ENCODE assay signal across 10 mouse cellular contexts in genomic region chr3:136700447-136701009, GRCm38 (mm10). TPM values are rescaled to one million over a fixed set of nuclear protein-coding genes. Genes with fewer than 3 reads are reported as not detected.
DNase-seq lines count a peak whose midpoint lies in the region; ATAC-seq lines count a peak whose summit lies in the region.
"Had no signal": no experiment of that assay in that cellular context is flagged by ENCODE, and none has a peak within 500 bp of the region (broad histone marks: within the 10 kb centered on the region; RNA-seq: fewer than 3 reads in every experiment).

No protein-coding gene starts in this region.

- H3K27ac ChIP-seq in midbrain, embryonic 11.5 days (ENCODE audit: low read depth, low read length): no peak overlapping the region
- no peak overlapping the region for H3K27ac ChIP-seq in midbrain, embryonic 15.5 days
- no peak overlapping the region for H3K27ac ChIP-seq in liver, embryonic 16.5 days (ENCODE audit: low read length)
- no peak overlapping the region for H3K27ac ChIP-seq in kidney, embryonic 14.5 days (ENCODE audit: low read depth, low read length)

- H3K4me3 ChIP-seq in midbrain, embryonic 11.5 days (ENCODE audit: low read depth, low read length): no peak overlapping the region
- H3K4me3 ChIP-seq in midbrain, embryonic 15.5 days: no peak overlapping the region
- no peak overlapping the region for H3K4me3 ChIP-seq in liver, embryonic 16.5 days (ENCODE audit: low read depth, low read length)
- H3K4me3 ChIP-seq in kidney, embryonic 14.5 days (ENCODE audit: low read length): no peak overlapping the region

- H3K36me3 ChIP-seq in midbrain, embryonic 11.5 days (ENCODE audit: control insufficient read depth, insufficient read depth, low read length): no peaks in the 10 kb centered on the region
- H3K36me3 ChIP-seq in midbrain, embryonic 15.5 days (replicated peaks): no peaks in the 10 kb centered on the region
- H3K36me3 ChIP-seq in liver, embryonic 16.5 days (ENCODE audit: control insufficient read depth, insufficient read depth): no peaks in the 10 kb centered on the region
- H3K36me3 ChIP-seq in splenic B cell, adult 2 months (ENCODE audit: control insufficient read depth, insufficient read depth, low read length, poor library complexity, severe bottlenecking): peaks cover 1% of the 10 kb centered on the region; the same call in 1 of the 2 replicates
- no peaks in the 10 kb centered on the region for H3K36me3 ChIP-seq in kidney, embryonic 14.5 days (ENCODE audit: control insufficient read depth, insufficient read depth, low read length)

- no peaks in the 10 kb centered on the region for H3K27me3 ChIP-seq in midbrain, embryonic 11.5 days (ENCODE audit: control insufficient read depth, insufficient read depth, low read length)
- H3K27me3 ChIP-seq in midbrain, embryonic 15.5 days (replicated peaks): no peaks in the 10 kb centered on the region
- H3K27me3 ChIP-seq in liver, embryonic 16.5 days (ENCODE audit: control insufficient read depth, insufficient read depth, low read depth, low read length): no peaks in the 10 kb centered on the region
- no peaks in the 10 kb centered on the region for H3K27me3 ChIP-seq in splenic B cell, adult 2 months (ENCODE audit: control insufficient read depth, insufficient read depth, low read length, poor library complexity, severe bottlenecking)
- no peaks in the 10 kb centered on the region for H3K27me3 ChIP-seq in kidney, embryonic 14.5 days (ENCODE audit: control insufficient read depth, insufficient read depth, low read length)

- no peaks in the 10 kb centered on the region for H3K9me3 ChIP-seq in midbrain, embryonic 11.5 days (ENCODE audit: control insufficient read depth, low read length)
- H3K9me3 ChIP-seq in midbrain, embryonic 15.5 days: no peaks in the 10 kb centered on the region
- no peaks in the 10 kb centered on the region for H3K9me3 ChIP-seq in liver, embryonic 16.5 days (replicated peaks; ENCODE audit: control insufficient read depth, low read length)
- no peaks in the 10 kb centered on the region for H3K9me3 ChIP-seq in kidney, embryonic 14.5 days (ENCODE audit: control insufficient read depth, low read length)

- 73% methylated on average over 11 of the region's 11 CpGs for WGBS in midbrain, embryonic 11.5 days
- 71% methylated on average over 11 of the region's 11 CpGs for WGBS in midbrain, embryonic 15.5 days
- 9% methylated on average over 11 of the region's 11 CpGs for WGBS in liver, embryonic 16.5 days (ENCODE audit: insufficient replicate concordance)
- 81% methylated on average over 11 of the region's 11 CpGs for WGBS in kidney, embryonic 14.5 days

- no peak overlapping the region for H3K9ac ChIP-seq in midbrain, embryonic 11.5 days (ENCODE audit: low read length)
- H3K9ac ChIP-seq in midbrain, embryonic 15.5 days: no peak overlapping the region
- no peak overlapping the region for H3K9ac ChIP-seq in liver, embryonic 16.5 days (ENCODE audit: low read depth, low read length)
- no peak overlapping the region for H3K9ac ChIP-seq in kidney, embryonic 14.5 days (ENCODE audit: low read depth, low read length)

- no peaks in the 10 kb centered on the region for H3K4me1 ChIP-seq in midbrain, embryonic 11.5 days (ENCODE audit: control insufficient read depth, insufficient read depth, low read length)
- H3K4me1 ChIP-seq in midbrain, embryonic 15.5 days: peaks cover 5% of the 10 kb centered on the region
- peaks cover 3% of the 10 kb centered on the region for H3K4me1 ChIP-seq in liver, embryonic 16.5 days (ENCODE audit: control insufficient read depth, low read depth, low read length)
- H3K4me1 ChIP-seq in kidney, embryonic 14.5 days (ENCODE audit: control insufficient read depth, insufficient read depth, low read length): 0 out of 2 replicates have a peak, but pooled peaks cover 4% of the 10 kb centered on the region

- ATAC-seq in midbrain, embryonic 11.5 days (ENCODE audit: low FRiP score): peak; percentile 71
- ATAC-seq in midbrain, embryonic 15.5 days (replicated peaks): no peak
- ATAC-seq in granulocyte monocyte progenitor cell, adult 5-6 weeks (replicated peaks; ENCODE audit: poor library complexity, severe bottlenecking): peak; percentile 30
- no peak for ATAC-seq in liver, embryonic 16.5 days (ENCODE audit: low read depth)
- no peak for ATAC-seq in kidney, embryonic 14.5 days (ENCODE audit: low FRiP score, low TSS enrichment)

- no peak for DNase-seq in midbrain, embryonic 11.5 days (ENCODE audit: low spot score, missing footprints)
- peak; percentile 72 for DNase-seq in splenic B cell, adult 2 months (ENCODE audit: low read depth, low spot score)
- no peak for DNase-seq in layer of hippocampus, postnatal 14 days (ENCODE audit: low spot score in 2 of 2)
- no peak for DNase-seq in urinary bladder, adult 18-20 months (ENCODE audit: low spot score in 2 of 2)
- DNase-seq: kidney, adult 11 months; right cerebral cortex, postnatal 4 days had no signal

- H3K4me2 ChIP-seq in midbrain, embryonic 11.5 days: no peak overlapping the region
- H3K4me2 ChIP-seq in midbrain, embryonic 15.5 days: no peak overlapping the region
- H3K4me2 ChIP-seq in liver, embryonic 16.5 days (ENCODE audit: low read depth, low read length): peak overlapping the region; percentile 2; the same call in 1 of the 2 replicates
- no peak overlapping the region for H3K4me2 ChIP-seq in kidney, embryonic 14.5 days (replicated peaks; ENCODE audit: low read depth, low read length)

RNA-seq across cellular contexts. Expression of gene Ppp3ca, which starts 30.6 kb away (rescaled TPM):
- polyA plus RNA-seq in midbrain, embryonic 11.5 days (2014; fragmentation: Nextera tagmentation; extraction: Ambion mirVana): 57.8 and 61.1 TPM in 2 replicates
- polyA plus RNA-seq in midbrain, embryonic 15.5 days (2015; fragmentation: Nextera tagmentation; extraction: Ambion mirVana): 145 and 148 TPM in 2 replicates
- total RNA-seq in granulocyte monocyte progenitor cell, adult 5-6 weeks (2014; fragmentation: Nextera tagmentation): 56.6 and 61.1 TPM in 2 replicates
- total RNA-seq in granulocyte monocyte progenitor cell, adult 5-6 weeks (2017): 72.4 and 73.9 TPM in 2 replicates
- 8.5 and 10.2 TPM in 2 replicates for polyA plus RNA-seq in liver, embryonic 16.5 days (2015; fragmentation: Nextera tagmentation; extraction: Ambion mirVana)
- total RNA-seq in layer of hippocampus, postnatal 14 days (2021): 100 to 1,000 TPM; 988 to 997 TPM
- polyA plus RNA-seq in kidney, embryonic 14.5 days (2014; fragmentation: Nextera tagmentation; extraction: Ambion mirVana): 61.1 and 76.7 TPM in 2 replicates

Comparison
In these comparisons a context has a peak if more than half of its experiments do, and no peak if none do; other contexts are left out.
1. ATAC-seq: peak in midbrain, embryonic 11.5 days (single experiment) and granulocyte monocyte progenitor cell, adult 5-6 weeks (single experiment); none in midbrain, embryonic 15.5 days (single experiment), liver, embryonic 16.5 days (single experiment) and kidney, embryonic 14.5 days (single experiment).